Mouse (Mus musculus): ENCODE data around the gene Crtc1.
A peak's percentile ranks its signal among the peaks of the same experiment; 100 is the strongest.

Gene Crtc1

GRCm38 (mm10) chr8:70439055-70439847 is at the start of gene Crtc1:
Gene Crtc1, minus strand, starts transcription at chr8:70439579.
- DNase-seq (ENCODE audit: low read depth): peak; percentile 95

- DNase-seq (ENCODE audit: low read depth): no peak
Measured at GRCm38 (mm10) chr8:70488931-70489470, 49.6 kb upstream of the Crtc1 start.

- no peak for DNase-seq (ENCODE audit: low read depth)
Measured at GRCm38 (mm10) chr8:70487993-70488796, 48.8 kb upstream of the Crtc1 start.

- DNase-seq (ENCODE audit: low read depth): no peak
Measured at GRCm38 (mm10) chr8:70486941-70487520, 47.7 kb upstream of the Crtc1 start, which contains the start of gene Tmem59l. Gene Tmem59l, minus strand, starts transcription at chr8:70487358.

GRCm38 (mm10) chr8:70486191-70486681 is 46.9 kb upstream of the Crtc1 start:
- DNase-seq (ENCODE audit: low read depth): no peak

GRCm38 (mm10) chr8:70482943-70483342 is 43.6 kb upstream of the Crtc1 start:
- DNase-seq (ENCODE audit: low read depth): no peak

GRCm38 (mm10) chr8:70481908-70482307 is 42.5 kb upstream of the Crtc1 start:
- DNase-seq (ENCODE audit: low read depth): no peak

- DNase-seq (ENCODE audit: low read depth): peak; percentile 61
Measured at GRCm38 (mm10) chr8:70477269-70477982, 38.0 kb upstream of the Crtc1 start.

GRCm38 (mm10) chr8:70476333-70477268 is 37.2 kb upstream of the Crtc1 start, which contains the start of gene Klhl26:
Gene Klhl26, minus strand, starts transcription at chr8:70476968.
- peak; percentile 98 for DNase-seq (ENCODE audit: low read depth)

- no peak for DNase-seq (ENCODE audit: low read depth)
Measured at GRCm38 (mm10) chr8:70471856-70472255, 32.5 kb upstream of the Crtc1 start.

GRCm38 (mm10) chr8:70469938-70470337 is 30.6 kb upstream of the Crtc1 start:
- DNase-seq (ENCODE audit: low read depth): no peak

GRCm38 (mm10) chr8:70469295-70469916 is 30.0 kb upstream of the Crtc1 start:
- no peak for DNase-seq (ENCODE audit: low read depth)

GRCm38 (mm10) chr8:70468733-70469132 is 29.4 kb upstream of the Crtc1 start:
- no peak for DNase-seq (ENCODE audit: low read depth)

GRCm38 (mm10) chr8:70467907-70468306 is 28.5 kb upstream of the Crtc1 start:
- DNase-seq (ENCODE audit: low read depth): no peak

GRCm38 (mm10) chr8:70467229-70467725 is 27.9 kb upstream of the Crtc1 start:
- no peak for DNase-seq (ENCODE audit: low read depth)

GRCm38 (mm10) chr8:70466771-70467170 is 27.4 kb upstream of the Crtc1 start:
- no peak for DNase-seq (ENCODE audit: low read depth)

- no peak for DNase-seq (ENCODE audit: low read depth)
Measured at GRCm38 (mm10) chr8:70466305-70466704, 26.9 kb upstream of the Crtc1 start.

- no peak for DNase-seq (ENCODE audit: low read depth)
Measured at GRCm38 (mm10) chr8:70465701-70466100, 26.3 kb upstream of the Crtc1 start.

- DNase-seq (ENCODE audit: low read depth): no peak
Measured at GRCm38 (mm10) chr8:70464162-70464561, 24.8 kb upstream of the Crtc1 start.

- DNase-seq (ENCODE audit: low read depth): no peak
Measured at GRCm38 (mm10) chr8:70463306-70463705, 23.9 kb upstream of the Crtc1 start.

Measured in 416B (cell line).